Mouse (Mus musculus) adrenal gland, postnatal 14 days (tissue): Measurements from ENCODE around the gene Iqschfp. TPM values are rescaled to one million over a fixed set of nuclear protein-coding genes. Genes with fewer than 3 reads are reported as not detected.

ENCODE experiments used
- DNase-seq: peaks from one replicate; pipeline ENCODE4 v3.0.0; 2021; ENCODE audit warnings: mixed read lengths
- total RNA-seq: library from RNA; stranded (reverse); gene quantifications from 2 replicates; pipeline ENCODE4 v1.2.3, GENCODE M21; 2021

Iqschfp gene
- total RNA-seq, 1 experiment from 2014 or later, result not detected

DNA sequence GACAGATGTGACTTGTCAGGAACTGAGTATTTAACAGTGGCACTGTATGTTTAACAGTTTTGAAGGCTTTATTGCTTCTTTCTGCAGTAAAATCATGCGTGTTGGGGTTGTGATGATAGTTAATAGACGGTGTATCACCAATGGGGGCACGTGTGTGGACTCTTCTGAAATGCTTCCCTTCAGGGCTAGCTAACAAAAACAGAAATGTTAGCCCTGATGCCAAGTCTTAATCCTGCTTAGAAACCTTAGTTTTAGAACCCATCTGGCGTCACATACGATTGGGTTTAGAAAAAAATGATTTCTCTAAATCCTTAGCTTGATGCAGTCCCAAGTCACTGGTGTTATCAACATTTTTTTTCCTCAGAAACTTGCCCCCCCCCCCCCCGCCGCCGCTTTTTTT lies 682.1 kb downstream of the Iqschfp start:
- DNase-seq, result no peak

DNA sequence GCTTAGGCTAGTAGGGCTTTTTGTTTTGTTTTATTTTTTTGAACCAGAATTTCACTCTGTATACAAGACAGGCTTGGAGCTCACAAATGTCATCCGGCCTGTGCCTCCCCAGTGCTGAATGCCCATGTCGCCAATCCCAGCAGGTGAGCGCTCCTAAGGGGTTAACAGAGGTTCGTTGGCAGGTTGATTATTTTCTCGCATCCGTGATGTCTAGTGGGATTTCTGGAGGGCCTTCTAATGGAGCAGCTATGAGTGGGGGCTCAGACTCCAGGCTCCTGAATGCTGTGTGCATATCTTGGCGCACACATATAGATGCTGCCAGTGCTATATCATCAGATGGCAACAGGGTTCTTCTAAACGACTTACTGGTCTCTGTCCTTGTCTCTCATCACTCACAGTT lies 682.5 kb downstream of the Iqschfp start:
- no peak for DNase-seq

DNA sequence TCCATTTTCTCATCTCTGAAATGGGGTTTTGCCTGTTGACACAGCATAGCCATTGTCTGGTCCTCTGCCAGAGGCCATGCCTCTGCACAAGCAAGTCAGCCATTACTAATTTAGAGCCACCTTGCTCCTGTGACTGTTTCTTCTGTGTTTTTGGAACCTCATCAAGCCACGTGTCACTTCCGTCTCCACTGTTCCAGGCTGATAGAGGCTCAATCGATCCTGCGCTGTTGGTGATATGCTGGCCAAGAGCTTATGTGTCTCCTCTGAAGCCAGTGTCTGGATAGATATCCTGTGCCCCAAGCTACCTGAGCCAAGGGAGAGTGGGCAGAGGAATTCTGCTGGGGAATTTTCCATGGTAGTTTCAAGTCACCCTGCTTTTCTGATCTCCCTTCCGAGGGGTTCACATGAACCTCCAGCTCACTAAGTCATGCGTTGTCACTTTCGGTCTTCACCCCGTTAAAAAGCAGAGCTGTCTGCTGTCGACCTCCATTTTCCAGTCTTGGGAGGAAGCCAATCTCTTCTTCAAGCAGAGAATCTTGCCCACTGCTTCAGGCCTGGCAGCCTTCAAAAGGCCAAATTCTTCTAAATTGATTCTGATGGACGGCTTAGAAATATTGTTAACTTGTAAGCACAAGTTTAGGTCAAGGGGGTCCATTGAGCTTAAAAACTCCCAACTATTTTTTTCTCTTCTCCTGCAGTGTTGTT lies 683.8 kb downstream of the Iqschfp start:
- DNase-seq, result no peak

DNA sequence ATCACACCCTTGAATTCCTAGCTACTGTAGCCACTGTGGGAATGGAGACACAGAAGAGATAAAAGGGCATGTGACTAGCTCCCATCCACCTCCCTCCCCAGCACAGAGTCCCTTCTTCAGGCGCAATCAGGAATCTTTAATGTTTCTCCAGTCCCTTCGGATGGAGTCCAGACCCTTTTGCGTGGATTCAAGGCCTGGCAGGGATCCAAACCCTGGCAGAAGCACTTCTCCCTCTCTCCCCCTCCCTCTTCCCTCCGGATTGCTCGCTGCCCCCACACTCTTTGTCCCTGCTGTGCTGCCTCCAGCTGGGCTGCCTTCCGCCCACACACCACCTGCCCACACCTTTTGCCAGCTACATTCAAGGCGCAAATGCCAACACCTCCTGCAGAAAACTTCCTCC lies 684.4 kb downstream of the Iqschfp start:
- DNase-seq, result peak; percentile 39

DNA sequence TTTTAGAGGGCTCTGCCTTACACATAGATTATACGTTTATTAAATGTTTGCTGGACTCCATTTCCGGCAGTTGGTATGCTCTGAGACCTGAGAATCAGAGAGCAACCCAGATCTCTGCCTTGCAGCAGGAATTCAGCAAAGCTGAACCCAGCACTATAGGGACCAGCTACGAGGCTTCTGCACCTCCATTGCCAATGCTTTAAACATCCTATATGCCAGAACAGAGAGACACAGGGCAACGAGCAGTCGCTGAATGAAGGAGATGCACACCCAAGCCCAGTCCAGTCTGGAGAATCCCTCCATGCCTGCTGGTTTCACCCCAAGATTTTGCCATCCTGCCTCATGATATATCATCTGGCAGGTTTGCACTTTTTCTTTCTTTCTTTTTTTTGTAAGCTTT lies 684.9 kb downstream of the Iqschfp start:
- no peak for DNase-seq

DNA sequence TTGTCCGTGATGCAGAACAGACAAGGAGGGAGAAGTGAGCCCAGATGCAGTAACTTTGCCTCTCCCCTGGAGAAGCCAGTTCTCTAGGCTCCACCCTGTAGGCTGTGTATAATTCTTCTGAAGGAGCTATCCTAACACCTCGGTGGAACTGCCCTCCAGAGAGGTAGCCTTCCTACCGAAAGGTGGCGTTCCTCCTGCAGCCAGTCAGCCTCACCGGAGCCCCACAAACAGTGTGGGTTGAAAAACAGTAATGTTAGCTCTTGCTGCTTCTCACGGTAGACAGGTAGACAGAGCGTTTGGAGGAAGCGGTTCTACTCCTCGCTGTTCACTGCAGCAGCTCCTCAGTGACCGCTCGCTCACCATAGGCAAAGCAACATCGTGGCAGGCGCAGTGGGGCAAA lies 689.6 kb downstream of the Iqschfp start:
- no peak for DNase-seq

DNA sequence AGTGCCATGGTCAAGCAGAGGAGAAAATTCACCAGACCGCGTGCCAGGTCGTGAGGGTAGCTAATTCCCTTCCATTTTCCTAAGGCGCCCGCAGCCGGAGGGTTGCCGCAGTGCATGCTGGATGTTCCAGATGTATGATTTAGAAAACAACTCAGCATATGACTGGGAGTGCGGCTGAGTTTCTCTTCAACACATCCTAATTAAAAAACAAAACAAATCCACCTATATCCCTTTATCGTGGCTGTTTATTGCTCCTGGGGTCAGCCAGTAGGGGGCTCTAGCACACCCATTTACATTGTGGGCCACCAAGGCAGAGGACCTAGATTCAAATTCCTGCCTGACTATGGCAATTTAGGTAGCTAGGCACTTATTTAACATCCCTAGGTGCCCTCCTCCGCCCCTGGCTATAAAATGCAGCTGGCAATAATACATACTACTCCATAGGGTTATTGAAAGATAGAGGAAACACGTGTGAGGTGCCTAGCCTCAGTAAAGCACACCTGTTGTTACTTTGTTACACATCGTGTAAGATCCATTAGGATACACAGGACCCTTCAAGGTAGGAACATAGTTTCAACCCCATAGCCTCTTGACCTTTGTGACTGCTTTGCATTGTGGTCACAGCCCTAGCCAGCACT lies 690.2 kb downstream of the Iqschfp start:
- DNase-seq, result no peak

DNA sequence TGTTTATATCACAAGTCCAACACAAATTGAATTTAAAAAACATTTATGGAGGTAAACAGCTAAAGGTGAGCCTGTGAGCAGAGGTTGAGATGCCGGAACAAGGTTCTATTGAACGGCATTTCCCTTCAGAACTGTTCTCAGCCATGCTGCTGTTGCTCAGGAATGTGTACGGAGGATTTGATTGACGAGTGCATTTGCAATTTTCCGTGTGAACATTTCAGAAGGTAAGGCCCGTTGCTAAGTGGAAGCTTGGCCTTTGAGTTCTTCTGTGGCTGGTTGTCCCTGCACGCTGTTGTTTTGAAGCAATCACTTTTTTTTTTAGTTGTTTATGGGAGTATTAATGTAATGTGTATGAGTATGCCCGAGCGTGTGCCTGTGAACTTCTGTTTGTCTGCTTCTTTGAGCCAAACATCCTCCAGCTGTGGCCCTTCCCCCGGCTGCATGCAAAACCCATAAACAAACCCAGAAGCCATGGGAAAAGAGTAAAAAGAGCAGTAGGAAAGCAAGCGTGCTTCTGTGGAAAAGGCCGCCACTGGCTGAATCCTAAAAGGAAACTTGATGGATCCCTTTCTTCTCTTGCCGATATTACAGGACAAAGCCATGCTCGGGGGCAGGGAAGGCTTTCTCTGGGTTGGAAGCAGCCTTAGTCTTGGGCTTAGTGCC lies 691.1 kb downstream of the Iqschfp start:
- DNase-seq, result no peak

DNA sequence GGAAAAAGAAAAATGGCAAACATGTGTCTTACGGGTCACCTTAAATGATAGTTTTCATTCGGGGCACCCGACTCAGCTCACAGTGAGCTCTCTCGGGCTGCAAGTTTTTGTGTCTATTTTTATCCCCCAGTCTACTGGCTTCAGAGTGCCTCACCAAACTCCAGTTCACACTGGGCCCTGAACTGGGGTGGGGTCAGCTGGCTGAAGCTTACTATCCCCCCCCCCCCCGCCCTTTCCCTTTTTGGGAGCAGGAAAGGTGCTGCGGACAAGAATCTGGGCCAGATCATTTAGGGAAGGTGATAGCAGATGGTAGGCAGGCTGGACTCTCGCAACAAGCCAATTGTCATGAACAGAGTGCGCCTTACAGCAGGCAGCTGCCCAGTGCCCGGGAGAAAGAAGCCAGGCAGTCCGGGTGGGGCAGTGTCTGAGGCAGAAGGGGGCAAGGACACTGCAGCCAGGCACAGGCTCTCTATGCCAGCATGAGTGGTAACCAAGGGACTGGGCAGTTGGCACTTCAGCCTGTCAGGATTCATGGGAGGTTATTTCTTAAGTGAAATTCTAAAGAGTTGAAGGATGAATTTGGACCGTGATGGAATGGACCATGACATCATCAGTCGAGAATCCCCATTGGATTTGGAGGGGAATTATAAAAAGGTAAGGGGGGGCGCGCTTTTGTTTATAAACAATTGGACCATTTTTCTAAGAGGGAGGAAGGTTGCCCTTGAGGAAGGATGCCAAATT lies 691.9 kb downstream of the Iqschfp start:
- peak; percentile 73 for DNase-seq

DNA sequence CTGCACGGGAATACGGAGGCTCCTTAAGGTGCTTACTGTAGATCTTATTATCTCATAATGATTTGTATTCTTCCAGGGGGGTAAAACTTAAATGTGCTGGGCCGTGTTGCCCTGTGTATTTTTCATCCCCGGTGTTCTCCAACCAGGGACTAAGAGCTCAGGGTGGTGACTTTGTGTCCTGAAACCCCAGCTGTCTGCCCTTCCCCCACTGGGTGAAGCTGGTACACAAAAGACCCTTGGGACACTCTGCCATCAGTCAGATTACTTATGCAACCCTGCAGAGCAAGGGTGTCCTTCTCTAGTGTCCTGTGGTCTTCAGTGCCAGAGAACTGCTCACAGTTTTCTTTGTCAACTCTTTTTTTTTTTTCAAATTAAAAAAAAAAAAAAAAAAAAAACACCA lies 693.2 kb downstream of the Iqschfp start:
- DNase-seq, result no peak

DNA sequence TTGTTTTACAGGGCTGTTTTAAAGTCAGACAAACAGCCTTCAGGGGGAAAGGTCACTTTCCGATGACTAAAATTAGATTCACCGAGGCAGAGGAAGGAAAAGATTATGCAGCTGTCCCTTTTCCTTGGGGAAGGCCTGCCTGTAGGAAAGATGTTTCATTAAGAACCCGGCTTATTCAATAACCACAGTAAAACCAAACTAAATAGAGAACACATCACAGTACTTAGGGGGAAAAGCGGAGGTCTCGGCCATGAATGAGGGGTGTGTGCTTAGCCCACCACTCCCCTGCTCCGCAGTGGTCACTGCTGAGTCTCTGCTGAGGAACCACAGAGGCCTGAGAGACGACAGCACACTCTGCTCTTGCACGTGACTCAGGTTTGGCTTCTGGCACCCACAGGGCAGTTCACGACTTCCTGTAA lies 694.6 kb downstream of the Iqschfp start:
- no peak for DNase-seq

DNA sequence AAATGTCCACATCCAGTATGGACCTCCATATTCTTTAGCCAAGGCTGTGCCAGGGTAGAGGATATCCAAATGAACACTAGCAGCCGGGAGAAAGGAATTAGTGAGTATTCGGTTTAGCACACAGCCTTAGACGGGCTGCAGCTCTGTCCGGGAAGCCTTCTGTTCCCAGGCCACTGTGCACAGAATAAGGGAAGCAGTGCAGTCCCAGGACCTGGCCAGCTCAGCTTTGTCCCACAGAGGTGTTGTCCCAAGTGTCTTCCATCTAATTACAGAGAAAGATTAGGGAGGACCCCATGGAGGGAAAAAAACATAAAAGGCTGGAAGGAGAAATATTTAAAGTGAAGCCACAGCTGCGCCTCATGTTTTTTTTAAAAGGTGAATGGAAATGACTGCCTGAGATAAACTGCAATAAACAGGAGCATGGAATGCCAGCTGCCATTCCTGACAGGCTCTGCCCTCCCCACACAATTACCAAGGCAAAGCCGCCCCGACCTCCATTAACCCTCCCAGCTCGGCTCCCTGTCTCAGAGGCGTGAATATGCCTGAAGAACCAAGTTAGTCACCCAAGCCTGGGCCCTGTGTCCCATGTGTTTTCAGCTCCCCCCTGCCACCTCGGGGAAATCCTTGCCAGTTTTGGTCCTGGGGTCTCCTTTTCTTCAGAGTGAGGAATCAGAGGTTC lies 695.7 kb downstream of the Iqschfp start:
- no peak for DNase-seq

DNA sequence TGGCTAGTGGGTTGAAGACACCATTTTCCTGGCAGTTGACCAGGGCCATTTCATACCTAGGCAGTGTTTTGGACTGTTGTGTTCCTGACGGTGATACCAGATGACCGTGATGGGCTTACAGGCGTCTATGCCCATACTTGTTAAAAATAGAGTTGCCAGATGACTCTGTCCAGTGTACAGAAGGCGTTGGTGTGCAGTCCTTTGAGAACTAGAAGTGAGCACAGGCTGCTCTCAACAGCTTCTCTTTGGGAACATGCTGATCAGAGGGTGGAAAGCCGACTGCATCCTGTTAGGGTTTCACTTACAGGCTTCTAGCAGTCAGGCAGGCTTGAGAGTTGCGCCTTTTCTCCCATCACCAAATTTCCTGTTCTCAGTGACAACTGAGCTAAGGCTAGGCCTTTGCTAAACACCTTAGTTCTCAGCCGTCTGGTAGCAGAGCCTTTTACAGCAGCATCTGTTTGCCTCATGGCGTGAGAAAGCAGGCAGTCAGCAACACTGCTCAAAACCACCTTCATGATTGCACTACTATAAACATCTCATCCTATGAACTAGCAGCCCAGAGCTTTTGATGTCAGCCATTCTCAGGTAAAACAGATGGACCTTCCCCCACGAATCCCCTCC lies 697.3 kb downstream of the Iqschfp start:
- DNase-seq, result no peak

DNA sequence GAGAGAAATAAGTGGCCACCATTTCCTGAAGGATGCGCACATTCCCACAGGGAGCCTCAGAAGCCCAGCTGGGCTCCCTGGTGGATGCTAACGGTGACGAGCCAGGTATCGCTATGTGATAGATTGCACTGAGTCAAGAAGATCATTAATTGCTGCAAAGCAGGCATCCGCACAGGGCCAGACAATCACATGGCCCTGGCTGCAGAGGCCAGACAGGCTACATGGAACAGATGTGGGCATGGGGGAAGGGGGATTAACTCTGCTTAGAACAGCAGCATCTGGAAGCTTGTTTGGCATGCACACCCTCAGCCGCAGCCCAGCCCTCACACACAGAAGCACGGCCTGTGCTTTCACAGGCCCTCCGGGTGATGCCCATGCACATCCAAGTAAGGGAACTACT lies 698.4 kb downstream of the Iqschfp start:
- no peak for DNase-seq

DNA sequence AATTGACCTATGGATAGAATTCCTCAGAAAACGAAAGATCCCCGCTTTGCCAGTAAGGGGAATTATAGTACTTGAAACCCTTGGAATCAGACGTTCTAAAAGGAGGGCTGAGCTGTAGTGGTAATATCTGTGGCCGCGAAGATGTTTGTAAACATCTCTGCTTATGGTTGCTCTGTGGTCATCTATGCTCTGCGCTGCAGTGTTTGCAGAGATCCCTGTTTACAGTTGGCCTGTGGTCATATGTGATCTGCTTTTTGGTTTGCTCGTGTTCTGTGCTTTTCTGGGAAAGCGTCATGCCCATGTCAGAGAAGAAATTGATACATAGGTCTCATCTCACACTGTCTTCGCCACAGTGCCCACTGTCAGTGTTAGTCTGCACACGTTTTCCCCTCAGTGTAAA lies 700.5 kb downstream of the Iqschfp start:
- no peak for DNase-seq

DNA sequence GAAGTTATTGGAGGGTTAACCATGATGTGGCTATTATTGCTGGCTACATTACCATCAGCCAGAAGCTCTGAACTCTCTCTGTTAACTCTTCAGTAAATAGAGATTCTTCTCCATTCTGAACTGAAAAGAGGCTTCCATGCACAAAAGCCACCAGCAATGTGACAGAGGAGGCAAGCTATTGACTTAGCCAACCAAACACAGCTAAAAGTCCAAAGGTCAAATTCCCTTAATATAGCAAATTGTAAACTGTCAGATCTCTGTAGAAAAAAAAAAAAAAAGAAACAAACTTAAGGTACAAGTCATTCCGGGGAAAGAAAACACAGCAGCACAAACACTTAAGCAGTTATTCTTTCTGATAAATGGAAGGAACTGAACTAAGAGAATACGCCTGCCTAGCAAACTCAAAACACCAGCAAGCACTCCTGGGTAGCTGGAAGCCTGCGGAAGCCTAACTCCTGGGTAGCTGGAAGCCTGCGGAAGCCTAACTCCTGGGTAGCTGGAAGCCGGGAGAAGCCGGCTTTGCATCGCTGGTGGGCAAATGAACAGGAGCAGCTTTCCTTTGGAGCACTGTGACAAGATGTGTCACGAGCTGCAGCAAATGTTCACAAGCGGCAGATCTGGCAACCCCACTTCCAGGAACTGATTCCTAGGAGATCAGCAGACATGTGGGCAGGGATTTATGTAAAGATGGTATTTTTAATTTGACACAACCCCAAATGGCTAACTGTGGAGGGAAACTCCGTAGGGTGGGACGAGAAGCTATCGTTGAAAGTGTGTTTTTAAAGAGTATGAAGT lies 701.2 kb downstream of the Iqschfp start:
- no peak for DNase-seq

DNA sequence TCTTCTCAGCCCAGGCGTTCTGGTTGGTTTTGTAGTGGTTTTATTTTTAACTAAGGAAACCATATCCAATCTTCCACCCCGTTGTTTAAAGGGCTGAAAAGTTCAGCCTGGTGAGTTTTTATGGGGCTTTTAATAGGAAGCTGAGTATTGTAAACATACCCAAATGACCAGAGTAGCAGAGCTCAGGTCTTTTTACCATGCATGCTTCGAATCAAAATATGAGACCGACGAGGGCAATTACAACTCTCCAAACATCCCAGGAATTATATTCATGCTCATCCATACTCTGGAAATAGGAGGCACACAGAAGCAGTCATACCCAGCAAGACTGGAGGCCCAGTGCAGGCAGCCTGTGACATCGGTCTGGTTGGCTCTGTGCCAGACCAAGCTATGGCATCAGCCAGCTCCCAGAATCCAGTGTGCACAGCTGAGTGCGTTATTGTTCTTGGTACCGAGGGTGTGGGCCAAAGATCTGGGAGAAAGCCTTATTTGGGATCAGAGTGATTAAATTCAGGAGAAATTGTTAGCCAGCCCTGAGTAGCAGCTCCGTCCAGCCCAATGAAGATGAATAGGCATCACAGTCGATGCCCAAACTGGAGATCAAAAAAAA lies 703.4 kb downstream of the Iqschfp start:
- no peak for DNase-seq

DNA sequence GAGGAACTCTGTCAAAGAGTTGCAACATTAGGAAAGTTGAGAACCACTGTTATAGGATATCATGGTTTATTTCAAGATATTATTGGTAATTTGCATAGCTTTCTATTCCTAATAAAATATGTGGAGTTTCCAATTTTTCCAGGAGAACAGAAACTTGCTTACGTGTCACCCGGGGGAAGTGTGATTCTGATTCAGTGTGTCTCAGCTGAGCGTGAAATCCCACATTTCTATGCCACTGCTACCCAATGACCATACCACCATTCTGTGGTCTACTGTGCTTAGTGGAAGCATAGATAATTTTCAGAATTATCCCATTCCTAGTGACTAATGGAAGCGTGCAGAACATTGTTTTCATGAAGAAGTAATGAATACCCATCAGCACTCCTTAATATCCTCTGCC lies 704.9 kb downstream of the Iqschfp start:
- DNase-seq, result no peak

DNA sequence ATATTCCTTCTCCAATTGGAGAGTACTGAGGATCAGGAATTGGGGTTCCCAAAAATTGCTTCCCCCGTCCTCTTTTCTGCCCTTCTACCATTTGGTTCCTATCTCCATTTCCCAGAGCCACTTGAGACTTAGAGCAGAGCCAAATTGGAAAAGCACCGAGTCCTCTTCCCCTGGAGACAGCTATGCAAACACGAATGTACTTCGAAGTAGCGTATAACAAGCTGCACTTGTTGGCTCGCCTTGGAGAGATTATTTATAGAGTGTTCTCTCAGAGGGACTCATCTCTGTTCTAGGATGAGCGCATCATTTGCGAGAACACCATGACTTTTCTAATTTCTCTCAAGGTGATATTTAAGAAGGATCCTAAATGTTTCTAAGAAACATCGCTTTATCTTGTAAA lies 710.9 kb downstream of the Iqschfp start:
- DNase-seq, result no peak

DNA sequence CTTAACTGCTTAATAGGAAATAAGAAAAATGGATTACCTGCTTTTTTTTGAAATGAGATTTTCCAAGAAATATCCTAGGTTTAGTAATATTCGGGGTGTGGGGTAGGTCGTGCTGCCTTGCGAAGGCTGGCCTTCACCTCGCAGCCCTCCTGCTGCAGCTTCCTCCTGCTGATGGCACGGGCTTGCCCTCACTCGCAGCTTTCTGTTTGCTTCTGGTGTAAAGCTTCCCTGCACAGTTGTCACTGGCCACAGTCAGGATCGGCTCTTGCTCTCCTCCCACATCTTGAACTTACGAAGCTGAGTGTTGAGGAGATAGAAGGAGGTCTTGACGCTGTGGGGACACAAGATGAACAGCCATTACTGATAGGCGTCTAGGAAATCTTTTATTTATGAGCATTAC lies 712.4 kb downstream of the Iqschfp start:
- no peak for DNase-seq

DNA sequence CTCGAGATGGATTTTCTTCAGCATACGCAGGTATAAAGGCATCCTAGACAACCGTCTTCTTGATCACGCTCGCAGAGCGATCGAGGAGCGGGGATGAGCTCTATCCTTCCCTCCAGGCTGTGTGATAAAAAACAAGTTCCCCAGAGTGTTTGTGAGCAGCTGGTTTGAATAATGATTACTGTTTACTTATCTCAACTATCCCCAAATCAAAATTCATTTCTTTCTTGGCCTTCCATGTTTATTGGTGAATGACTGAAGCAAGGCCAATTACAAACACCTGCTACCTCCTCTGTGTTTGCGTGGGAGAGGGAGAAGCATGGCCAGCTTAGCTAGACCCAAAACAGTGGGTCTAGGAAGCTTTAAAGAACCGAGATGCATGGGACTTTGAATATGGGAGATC lies 712.9 kb downstream of the Iqschfp start:
- DNase-seq, result no peak
